Mouse (Mus musculus): ENCODE measurements at regions not wholly inside any gene's neighbourhood (a gene's known extent, or its start where the extent isn't known, plus 50 kb on each side); places are given as distances from the start of the nearest gene placed in this dataset.

DNA sequence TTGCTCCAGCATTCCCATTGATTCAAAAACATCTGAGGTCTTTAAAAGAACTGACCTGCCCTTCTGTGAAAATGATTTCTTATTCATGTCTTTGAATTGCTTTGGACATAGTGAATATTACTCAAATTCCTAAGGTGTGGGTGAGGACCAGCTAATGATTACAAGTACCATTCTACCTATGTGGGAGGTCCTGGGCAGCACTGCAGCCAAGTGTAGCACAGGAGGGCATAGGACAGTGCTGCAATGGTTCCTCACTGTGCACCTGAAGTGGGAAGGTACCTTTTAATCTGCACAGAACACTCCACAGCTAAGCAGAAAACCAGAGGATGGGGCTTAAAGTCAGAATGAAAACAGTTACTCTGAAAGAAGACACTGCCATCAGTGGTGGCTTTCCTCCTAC is 474.8 kb upstream of the Camk1g start:
- TF ChIP-seq CTCF (IDR thresholded peaks at IDR 0.05; ENCODE audit: extremely low read depth, insufficient read depth, low read length): no peak
- no peak for TF ChIP-seq POLR2A (IDR thresholded peaks at IDR 0.05; ENCODE audit: extremely low read depth, insufficient read depth, low read length)
- no peak overlapping the region for H3K27ac ChIP-seq (ENCODE audit: insufficient read depth, low read length)
- H3K4me1 ChIP-seq (ENCODE audit: control insufficient read depth, insufficient read depth, low read length): no peaks in the 10 kb centered on the region; the same call in 1 of the 2 replicates
- H3K4me3 ChIP-seq (ENCODE audit: insufficient read depth, low read length): no peak overlapping the region

DNA sequence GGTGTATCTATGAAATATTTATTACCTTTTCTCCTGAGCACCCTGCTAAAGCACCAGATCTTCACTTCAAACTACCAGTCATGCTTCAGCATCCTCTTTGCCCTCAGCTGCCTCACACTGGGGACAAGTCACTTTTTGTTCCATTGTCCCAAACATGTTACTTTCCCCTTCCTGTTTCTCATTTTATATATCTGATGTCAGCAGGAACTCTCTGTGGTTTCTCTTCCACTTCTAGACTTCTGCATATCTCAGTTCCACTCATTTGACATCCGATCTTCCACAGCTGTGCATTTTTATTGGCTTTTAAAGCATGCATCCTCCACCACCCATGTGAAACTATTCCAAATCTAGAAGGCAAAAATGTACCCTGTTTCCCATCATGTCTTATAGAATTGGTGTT is 474.4 kb upstream of the Camk1g start:
- H3K4me3 ChIP-seq (ENCODE audit: insufficient read depth, low read length): no peak overlapping the region
- no peak overlapping the region for H3K27ac ChIP-seq (ENCODE audit: insufficient read depth, low read length)
- TF ChIP-seq POLR2A (IDR thresholded peaks at IDR 0.05; ENCODE audit: extremely low read depth, insufficient read depth, low read length): no peak
- no peak for TF ChIP-seq CTCF (IDR thresholded peaks at IDR 0.05; ENCODE audit: extremely low read depth, insufficient read depth, low read length)
- no peaks in the 10 kb centered on the region; the same call in 1 of the 2 replicates for H3K4me1 ChIP-seq (ENCODE audit: control insufficient read depth, insufficient read depth, low read length)

DNA sequence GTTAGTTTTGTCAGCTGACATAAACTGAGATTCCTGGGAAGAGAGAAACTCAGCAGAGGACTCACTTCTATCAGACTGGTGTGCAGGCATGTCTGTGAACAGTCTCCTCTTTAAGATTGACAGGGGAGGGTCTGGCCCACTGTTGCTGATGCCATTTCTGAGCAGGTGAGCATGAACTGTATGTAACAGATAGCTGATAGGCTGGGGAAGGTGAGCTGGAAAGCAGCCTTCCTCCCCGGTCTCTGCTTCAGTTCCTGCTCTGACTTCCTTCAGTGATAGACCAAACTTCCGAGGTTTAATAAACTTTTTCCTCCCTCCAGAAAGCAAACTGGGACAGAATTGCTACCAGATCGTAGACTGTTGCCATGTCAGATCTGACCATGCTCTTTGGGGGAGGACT is 430.9 kb upstream of the Camk1g start:
- Histone ChIP-seq H3K27ac (ENCODE audit: insufficient read depth, low read length) (no peak overlapping the region), H3K4me1 (ENCODE audit: control insufficient read depth, insufficient read depth, low read length) (no peaks in the 10 kb centered on the region), H3K4me3 (ENCODE audit: insufficient read depth, low read length) (no peak overlapping the region)
- TF ChIP-seq CTCF (IDR thresholded peaks at IDR 0.05; ENCODE audit: extremely low read depth, insufficient read depth, low read length): no peak
- TF ChIP-seq POLR2A (IDR thresholded peaks at IDR 0.05; ENCODE audit: extremely low read depth, insufficient read depth, low read length): no peak

DNA sequence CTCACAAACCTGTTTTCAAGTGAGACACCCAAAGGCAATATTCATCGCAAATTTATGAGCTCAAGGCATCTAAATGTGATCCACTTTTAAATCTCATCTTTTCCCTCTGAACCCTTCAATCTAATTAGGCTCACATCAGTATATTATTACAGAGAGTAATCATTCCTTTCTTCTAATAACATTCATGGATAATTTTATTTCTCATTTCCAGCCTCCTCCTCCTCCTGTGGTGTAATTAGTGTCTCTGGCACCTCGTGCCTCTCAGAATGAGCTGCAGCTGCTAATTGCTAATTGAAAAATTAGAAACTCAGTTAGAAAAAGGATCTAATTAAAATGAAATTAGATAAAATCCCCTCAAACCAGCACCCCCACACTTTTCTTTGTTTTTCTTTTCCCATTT is 420.5 kb upstream of the Camk1g start:
- Histone ChIP-seq H3K4me1 (ENCODE audit: control insufficient read depth, insufficient read depth, low read length) (no peaks in the 10 kb centered on the region), H3K4me3 (ENCODE audit: insufficient read depth, low read length) (no peak overlapping the region), H3K27ac (ENCODE audit: insufficient read depth, low read length) (no peak overlapping the region)
- no peak for TF ChIP-seq CTCF (IDR thresholded peaks at IDR 0.05; ENCODE audit: extremely low read depth, insufficient read depth, low read length)
- TF ChIP-seq POLR2A (IDR thresholded peaks at IDR 0.05; ENCODE audit: extremely low read depth, insufficient read depth, low read length): no peak

DNA sequence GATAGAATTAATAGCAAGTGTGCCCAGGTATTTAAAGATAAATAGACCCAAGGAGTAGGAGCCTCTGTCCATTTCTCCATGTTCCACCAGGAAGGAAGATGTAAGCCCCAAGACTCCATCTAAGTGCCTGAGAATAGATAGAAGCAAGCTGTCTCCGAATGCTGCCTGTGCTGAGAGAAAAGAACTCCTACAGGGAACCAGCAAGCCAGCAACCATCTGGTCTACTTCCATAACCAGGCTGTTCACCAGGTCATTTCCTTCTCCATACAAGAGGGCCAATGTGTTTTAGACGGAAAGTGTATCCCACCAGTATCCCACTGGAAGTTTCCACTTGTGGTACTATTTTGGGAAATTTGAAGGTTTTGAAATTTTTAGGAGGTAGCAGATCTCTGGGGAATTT is 418.4 kb upstream of the Camk1g start:
- Histone ChIP-seq H3K27ac (ENCODE audit: insufficient read depth, low read length) (no peak overlapping the region), H3K4me1 (ENCODE audit: control insufficient read depth, insufficient read depth, low read length) (no peaks in the 10 kb centered on the region), H3K4me3 (ENCODE audit: insufficient read depth, low read length) (no peak overlapping the region)
- TF ChIP-seq CTCF (IDR thresholded peaks at IDR 0.05; ENCODE audit: extremely low read depth, insufficient read depth, low read length): no peak
- TF ChIP-seq POLR2A (IDR thresholded peaks at IDR 0.05; ENCODE audit: extremely low read depth, insufficient read depth, low read length): no peak

DNA sequence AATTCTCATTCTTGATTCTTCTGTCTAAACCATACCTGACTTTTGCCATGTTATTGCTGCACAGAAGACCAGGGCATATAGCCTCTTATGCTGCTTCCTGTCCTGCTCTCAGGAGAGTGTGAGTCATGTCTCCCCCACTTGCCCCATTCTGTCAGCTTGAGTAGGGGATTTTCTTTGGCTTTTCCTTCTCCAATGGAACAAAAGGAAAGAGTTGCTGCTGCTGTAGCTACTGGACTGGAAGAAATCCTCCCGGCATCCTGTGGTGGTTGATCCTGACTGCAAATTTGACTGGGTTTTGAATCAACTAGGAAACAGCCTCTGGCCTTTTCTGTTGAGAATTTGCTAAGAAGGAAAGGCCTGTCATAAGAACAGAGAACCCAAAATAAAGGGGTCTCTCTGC is 417.3 kb upstream of the Camk1g start:
- Histone ChIP-seq H3K4me1 (ENCODE audit: control insufficient read depth, insufficient read depth, low read length) (no peaks in the 10 kb centered on the region), H3K4me3 (ENCODE audit: insufficient read depth, low read length) (no peak overlapping the region)
- TF ChIP-seq POLR2A (IDR thresholded peaks at IDR 0.05; ENCODE audit: extremely low read depth, insufficient read depth, low read length) (no peak), CTCF (IDR thresholded peaks at IDR 0.05; ENCODE audit: extremely low read depth, insufficient read depth, low read length) (no peak)

DNA sequence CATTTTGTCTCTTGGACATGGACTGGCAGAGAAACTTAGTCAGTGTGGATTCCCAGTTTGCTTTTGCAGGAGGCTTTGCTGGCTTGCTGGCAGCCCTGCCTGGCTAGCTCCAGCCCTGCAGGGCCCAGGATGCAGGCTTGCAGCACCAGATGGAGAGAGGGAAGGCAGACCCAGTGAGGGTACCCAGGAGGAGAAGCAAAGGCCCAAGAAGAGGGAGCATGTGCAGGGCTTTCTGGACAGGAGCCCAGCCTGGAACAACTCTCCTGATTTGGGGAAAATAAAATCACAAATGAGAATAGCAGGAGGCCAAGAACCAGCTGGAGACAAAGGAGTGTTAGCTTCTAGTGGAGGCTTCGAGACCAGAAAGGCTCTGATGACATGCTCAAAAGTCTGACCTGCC is 414.9 kb upstream of the Camk1g start:
- no peak for TF ChIP-seq POLR2A (IDR thresholded peaks at IDR 0.05; ENCODE audit: extremely low read depth, insufficient read depth, low read length)
- no peak for TF ChIP-seq CTCF (IDR thresholded peaks at IDR 0.05; ENCODE audit: extremely low read depth, insufficient read depth, low read length)
- H3K4me3 ChIP-seq (ENCODE audit: insufficient read depth, low read length): no peak overlapping the region
- no peaks in the 10 kb centered on the region for H3K4me1 ChIP-seq (ENCODE audit: control insufficient read depth, insufficient read depth, low read length)
- no peak overlapping the region for H3K27ac ChIP-seq (ENCODE audit: insufficient read depth, low read length)

More for the DNA sequence above, 417.3 kb upstream of the Camk1g start:
- H3K27ac ChIP-seq (ENCODE audit: insufficient read depth, low read length): no peak overlapping the region

DNA sequence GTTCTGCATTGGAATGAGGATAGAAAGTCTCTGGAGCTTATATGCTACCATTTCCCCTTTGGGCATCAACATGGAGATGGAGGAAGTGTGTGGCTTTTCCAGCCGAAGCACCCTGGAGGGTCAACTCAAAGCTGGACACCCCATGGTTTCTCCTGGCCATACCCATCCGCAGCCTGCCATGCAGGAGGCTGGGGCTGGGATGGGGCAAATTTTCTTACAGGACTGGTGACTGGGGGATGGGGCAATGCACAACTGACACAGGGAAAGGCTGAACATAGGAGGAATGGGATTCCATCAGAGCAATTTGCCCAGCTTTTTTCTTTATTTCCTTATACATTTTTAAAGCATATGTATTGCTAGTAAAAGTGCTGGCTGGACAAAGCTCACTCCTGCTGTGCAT is 414.4 kb upstream of the Camk1g start:
- no peaks in the 10 kb centered on the region for H3K4me1 ChIP-seq (ENCODE audit: control insufficient read depth, insufficient read depth, low read length)
- H3K27ac ChIP-seq (ENCODE audit: insufficient read depth, low read length): no peak overlapping the region
- TF ChIP-seq POLR2A (IDR thresholded peaks at IDR 0.05; ENCODE audit: extremely low read depth, insufficient read depth, low read length) (no peak), CTCF (IDR thresholded peaks at IDR 0.05; ENCODE audit: extremely low read depth, insufficient read depth, low read length) (no peak)

DNA sequence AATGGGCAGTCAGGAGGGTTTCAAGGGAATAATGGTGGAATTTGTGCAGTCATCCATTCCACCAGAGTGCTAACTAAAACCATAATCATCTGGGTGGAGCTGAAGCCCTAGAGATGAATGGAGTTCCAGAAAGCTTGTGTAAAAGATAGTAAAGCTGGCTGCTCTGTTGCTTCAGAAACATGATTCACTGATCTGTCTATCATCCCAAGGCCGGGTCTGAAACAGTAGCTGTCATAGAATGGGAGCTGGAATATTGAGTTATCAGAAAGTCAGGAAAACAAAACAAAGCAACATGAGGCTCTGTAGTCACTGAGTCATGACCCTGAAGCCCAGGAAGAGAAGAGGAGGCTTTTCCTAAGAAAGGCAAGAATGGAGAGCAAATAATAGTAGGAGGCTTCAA is 408.1 kb upstream of the Camk1g start:
- H3K4me3 ChIP-seq (ENCODE audit: insufficient read depth, low read length): no peak overlapping the region
- H3K4me1 ChIP-seq (ENCODE audit: control insufficient read depth, insufficient read depth, low read length): no peaks in the 10 kb centered on the region
- no peak for TF ChIP-seq POLR2A (IDR thresholded peaks at IDR 0.05; ENCODE audit: extremely low read depth, insufficient read depth, low read length)
- no peak for TF ChIP-seq CTCF (IDR thresholded peaks at IDR 0.05; ENCODE audit: extremely low read depth, insufficient read depth, low read length)
- no peak overlapping the region for H3K27ac ChIP-seq (ENCODE audit: insufficient read depth, low read length)

More for the DNA sequence above, 414.4 kb upstream of the Camk1g start:
- no peak overlapping the region for H3K4me3 ChIP-seq (ENCODE audit: insufficient read depth, low read length)

DNA sequence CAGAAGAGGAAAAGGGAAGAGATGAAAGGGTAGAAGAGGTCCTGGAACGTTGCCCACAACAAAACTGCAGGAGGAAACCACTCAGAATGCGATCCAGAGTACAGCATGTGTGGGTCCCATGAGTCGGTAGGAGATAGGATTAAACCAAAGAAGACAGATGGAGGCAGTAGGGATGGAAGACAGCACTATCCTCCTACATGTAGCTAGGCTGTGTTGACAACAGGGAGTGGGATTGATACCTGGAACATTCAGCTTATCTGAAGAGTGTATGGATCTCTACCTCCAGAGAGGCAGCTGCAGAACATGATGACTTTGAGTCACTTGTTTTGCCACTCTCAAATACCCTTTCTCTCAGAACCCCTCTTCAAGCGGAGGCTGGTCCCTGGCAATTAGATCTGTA is 399.4 kb upstream of the Camk1g start:
- no peak overlapping the region for H3K27ac ChIP-seq (ENCODE audit: insufficient read depth, low read length)
- H3K4me1 ChIP-seq (ENCODE audit: control insufficient read depth, insufficient read depth, low read length): no peaks in the 10 kb centered on the region
- TF ChIP-seq CTCF (IDR thresholded peaks at IDR 0.05; ENCODE audit: extremely low read depth, insufficient read depth, low read length) (no peak), POLR2A (IDR thresholded peaks at IDR 0.05; ENCODE audit: extremely low read depth, insufficient read depth, low read length) (no peak)
- H3K4me3 ChIP-seq (ENCODE audit: insufficient read depth, low read length): no peak overlapping the region

Measured in cortical plate, adult 2 months (tissue).